Mouse (Mus musculus): Measurements from ENCODE around the gene Reps1. TPM values are rescaled to one million over a fixed set of nuclear protein-coding genes. Genes with fewer than 3 reads are reported as not detected.
"Not testable (repeated sequence)": the region's sequence is repeated elsewhere in the genome, so short reads cannot be mapped to it uniquely, and the experiment has no call there.

Reps1 gene
- polyA plus RNA-seq, 1 experiment, result 42.3 TPM

DNA sequence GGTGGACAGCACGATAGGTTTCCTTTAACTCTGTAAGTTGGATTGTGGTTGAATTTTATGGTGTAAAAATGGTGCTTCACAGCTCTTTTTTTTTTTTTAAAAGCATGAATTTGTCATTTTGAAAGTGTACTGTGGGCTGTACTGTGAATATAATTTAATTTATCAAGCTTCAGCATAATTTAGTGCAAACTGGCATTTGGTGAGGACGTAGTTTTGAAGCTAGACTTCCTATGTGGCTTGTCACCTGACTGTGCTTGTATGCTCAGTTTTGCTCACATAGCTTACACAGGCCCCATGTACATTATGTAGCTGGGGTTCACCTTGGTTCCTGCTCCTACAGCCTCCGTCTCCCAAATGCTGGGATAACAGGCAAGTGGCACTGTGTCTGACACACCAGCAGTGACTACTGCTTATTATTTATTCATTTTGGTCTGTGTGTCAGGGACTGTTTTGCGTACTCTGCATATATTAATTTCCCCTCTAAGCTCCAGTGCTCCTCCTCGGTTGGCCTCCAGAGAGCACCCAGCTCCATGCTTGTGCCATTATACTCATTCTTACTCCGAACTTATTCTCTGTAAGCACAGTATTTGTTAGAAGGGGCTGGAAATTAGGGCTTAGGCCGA is 9.1 kb downstream of the Reps1 start:
- no peak for DNase-seq (ENCODE audit: low spot score)

DNA sequence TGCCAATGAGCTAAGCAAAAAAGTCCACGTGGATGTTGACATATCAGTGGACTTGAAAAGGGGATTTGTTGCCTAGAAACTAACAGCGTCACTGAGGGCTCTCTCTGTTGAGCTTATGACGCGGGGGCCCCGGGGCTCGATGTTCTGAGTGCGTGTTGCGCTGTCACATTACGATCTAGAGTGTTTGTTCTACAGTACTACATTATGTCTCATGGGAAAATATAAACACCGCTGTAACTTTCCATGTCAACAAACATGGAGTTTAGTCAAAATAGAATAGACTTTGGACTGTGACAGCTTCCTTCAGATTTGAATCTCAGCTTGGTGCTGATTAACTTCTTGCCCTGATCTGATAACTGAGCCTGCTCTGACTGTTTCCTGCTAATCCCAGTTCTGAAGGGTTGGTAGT is 10.4 kb downstream of the Reps1 start:
- no peak for DNase-seq (ENCODE audit: low spot score)

DNA sequence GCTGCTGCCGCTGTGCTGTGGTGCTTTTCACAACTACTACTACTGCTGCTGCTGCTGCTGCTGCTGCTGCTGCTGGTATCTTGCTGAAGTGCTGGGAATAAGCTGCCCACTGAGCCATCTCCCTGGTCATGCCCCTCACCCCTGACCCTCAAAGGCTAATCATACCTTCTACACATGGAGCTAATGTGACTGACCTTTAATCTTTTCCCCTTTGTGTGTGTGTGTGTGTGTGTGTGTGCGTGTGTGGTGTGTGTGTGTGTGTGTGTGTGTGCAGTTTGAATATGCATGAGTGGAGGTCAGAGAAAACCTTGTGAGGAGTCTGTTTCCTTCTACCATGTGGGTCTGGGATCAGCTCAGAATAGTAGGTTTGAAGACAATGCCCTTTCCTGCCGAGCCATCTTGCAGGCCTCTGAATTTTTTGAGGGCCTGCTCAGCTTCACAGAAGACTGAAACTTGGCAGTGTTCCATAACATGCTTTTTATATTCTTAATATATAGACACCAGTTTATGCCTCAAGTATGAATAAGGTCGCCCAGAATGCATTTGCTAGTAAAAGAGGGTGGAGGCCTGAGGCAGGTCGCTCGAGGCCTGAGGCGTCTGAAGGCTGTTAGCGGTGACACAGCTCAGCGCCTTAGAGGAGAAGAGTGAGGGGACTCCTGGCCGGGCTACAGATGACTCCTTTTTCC is 12.2 kb downstream of the Reps1 start:
- DNase-seq (ENCODE audit: low spot score), result no peak

DNA sequence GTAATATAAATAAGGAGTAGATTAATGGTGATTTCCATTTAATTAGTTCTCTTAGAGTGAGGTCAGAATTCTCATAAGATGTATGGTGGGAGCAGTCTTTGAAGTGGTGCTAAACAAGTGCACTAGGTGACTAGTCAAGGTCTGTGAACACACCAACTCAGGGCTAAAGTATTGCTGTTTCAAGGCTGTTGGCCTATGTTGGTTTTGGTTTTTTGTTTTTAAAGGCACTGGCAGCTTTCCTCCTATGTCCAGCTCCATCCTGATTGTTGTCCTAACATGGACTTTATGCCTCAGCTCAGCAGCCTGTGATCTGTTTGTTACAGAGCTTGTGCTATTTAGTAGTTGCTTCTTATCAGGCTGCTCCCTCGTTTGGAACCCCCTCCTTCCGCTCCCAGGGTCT is 13.2 kb downstream of the Reps1 start:
- no peak for DNase-seq (ENCODE audit: low spot score)

DNA sequence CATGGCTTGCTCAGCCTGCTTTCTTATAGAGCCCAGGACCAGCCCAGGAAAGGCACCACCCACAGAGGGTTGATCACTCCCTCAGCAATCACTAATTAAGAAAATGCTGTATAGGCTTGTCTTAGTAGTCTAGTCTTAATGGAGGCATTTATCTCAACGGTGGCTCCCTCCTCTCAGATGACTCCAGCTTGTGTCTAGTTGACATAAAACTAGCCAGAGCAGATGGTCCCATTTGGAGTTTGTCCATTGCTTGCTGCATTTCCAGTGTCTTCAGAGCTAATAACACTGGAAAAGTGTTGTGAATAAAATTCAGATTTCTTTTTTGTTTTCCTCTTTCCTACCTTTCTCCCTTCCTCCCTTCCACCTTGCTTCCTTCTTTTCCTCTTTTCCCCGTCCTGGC is 13.9 kb downstream of the Reps1 start:
- no peak for DNase-seq (ENCODE audit: low spot score)

DNA sequence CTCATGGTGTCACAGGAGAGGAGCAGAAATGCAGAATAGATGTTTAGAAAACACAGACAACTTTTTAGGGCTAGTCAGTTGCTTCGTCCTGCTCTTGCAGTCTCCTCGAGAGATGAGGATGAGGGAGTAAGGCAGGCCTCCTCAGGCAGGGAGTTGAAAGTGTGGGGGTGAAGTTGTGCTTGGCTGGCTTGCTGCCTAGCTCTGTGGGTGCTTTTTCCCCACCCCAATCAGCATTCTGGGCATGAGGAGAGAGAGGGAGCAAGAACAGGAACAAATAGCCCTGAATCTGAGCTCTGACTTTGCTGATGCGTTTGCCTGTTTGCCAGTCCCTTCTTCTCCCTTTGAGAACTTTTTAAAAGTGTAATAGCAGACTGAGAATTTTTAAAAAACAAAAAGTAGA is 14.5 kb downstream of the Reps1 start:
- DNase-seq (ENCODE audit: low spot score), result no peak

DNA sequence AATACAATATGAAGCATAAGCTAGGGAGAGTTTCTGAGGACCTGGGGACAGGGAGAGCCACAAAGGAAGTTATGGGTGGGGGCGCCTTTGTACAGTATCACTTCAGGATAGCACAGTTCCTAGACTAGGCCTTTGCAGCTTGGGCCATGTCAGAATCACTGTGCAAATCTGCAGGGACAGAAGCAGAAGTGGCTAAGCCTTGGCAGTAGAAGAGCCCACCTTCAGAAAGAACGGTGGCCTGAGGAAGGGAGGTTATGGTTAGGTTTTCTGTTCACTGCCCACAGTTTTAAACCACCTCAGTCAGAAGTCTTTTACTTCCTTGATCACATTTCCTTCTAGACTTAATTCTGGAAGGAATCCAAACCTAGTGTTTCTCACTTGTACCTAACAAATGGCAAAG is 15.0 kb downstream of the Reps1 start:
- no peak for DNase-seq (ENCODE audit: low spot score)

DNA sequence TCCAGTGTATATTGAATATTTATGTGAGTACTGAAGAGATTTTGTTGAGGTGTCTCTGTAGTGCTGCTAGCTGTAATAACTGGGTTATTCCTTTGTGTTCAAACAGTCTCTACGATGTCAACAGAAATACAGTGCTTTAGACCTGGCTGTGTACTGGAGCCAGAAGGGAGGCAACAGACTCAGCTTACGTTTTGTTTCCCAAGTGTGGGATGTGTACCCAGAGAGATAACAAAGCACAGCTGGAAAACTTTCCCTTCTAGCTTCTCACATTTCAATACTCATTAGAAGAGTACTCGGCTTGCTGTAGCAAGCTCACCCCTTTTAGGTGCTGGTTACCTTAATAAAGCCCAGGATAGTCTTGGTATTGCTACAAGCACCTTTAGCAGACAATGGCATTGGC is 17.2 kb downstream of the Reps1 start:
- no peak for DNase-seq (ENCODE audit: low spot score)

DNA sequence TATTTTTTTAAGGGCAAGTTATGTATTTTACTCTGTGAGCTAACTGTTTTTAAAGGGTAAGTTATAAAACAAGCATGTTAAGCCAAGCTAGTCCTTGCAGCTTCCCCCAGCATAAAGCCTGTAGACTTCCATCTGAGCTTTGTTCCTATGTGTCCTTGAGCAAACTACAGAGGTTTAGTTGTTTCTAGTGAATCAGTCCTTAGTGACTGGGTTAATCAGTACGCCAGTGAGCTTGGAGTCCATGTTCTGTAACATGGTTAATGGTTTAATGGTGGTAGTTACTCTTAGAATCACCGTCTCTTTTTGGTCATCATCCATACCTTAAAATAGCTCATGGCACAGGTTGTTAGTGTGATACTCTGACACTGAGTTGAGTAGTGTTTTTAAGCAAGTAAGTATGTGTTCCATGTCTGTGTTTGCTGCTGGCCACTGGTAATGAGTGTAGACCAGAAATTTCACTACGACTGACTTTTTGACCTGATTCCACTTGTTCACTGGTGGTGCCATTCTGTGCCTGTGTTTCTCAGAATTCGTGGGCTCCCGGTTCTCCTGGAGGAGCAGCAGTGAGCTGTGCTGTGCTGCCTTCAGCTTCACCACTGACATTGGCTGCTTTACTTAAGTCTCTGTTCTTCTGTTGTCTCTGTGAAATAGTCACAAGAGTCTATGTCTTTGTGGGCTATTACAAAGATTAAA is 18.9 kb downstream of the Reps1 start:
- no peak for DNase-seq (ENCODE audit: low spot score)

DNA sequence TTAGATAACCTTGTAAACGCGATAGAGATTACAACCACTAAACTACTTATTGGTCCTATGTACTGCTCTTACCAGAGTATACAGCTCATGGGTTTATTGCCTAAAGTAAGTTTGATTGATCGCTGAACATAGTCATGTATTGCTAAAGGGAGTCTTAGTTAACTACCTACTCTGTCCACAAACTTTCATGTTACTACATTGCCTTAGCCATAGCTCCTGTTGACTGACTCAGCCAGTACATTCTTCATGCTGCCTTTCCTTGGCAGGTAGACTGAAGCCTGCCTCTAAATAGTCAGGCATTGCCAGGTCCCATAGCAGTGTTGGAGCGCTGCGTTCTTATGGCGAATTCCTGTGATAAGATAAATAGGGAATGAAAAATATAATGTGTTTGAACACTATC is 20.2 kb downstream of the Reps1 start:
- DNase-seq (ENCODE audit: low spot score), result no peak

DNA sequence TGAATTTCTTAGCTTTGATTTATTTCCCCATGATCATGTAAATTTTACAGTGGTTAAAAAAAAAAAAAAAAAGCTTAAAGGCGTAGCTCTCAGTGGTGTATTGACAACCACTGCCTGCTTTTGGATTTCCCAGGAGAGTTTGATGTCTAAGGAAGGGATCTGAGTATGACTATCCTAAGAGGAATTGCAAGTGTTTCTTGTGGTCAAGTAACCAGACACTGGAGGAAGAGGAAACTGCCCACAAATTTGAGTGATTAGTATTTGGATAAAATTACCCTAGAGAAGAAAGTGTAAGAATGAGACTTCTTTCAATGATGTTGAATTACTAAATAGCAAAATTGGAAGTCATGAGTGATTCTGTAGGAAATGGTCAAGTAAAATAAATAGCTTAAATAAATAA is 25.9 kb downstream of the Reps1 start:
- DNase-seq (ENCODE audit: low spot score), result no peak

DNA sequence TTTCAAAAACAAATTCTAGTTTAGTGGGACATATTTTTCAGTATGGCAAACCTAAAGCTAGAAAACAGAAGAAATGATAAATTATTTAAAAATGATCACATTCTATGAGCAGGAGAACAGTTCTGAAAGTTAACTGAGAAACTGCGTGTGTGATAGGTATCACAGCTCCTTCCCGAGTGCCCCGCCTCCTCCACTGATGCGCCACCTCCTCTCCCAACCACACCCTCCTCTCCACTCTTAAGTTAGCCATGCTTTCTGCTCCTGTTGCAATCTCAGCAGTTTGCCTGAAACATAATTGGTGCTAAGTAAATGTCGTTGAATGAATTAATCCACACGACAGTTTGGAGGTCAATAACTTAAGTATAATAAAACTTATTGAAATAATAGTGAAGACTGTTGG is 27.1 kb downstream of the Reps1 start:
- DNase-seq (ENCODE audit: low spot score), result no peak

DNA sequence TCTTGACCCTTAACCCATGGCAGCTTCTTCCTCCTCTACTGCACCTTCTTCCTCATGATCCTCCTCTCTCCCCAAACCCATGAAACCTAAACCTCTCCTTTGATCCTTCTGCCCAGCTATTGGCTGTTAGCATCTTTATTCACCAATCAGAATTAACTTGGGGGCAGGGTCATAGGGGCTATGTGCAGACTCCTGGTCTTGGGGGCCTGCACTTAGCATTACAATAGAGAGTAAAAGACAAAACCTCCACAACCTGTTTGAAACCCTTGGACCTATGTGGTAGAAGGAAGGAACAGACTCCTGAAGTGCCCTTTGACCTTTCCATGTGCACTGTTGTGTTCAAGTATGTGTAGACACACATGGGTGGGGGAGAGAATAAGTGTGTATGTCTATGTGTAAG is 35.0 kb downstream of the Reps1 start:
- no peak for DNase-seq (ENCODE audit: low spot score)

DNA sequence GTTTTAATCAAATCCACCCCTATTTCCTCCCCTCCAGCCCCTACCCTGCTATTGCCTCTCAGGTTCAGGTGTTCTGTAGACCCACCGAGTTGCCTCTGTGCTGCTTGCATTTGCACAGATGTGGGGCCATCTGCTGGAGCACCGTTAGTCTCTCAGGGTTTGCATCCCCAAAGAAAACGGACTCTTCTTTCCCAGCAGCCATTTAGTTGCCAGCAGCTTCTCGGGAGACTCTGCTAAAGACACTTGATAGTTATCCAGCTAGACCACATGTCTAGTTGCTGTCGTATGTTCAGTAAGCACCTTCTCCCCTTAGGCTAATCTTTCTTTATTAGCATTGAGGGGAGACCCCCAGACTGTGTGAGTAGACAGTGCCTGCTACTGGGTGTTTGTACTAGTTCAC is 46.5 kb downstream of the Reps1 start:
- DNase-seq (ENCODE audit: low spot score), result no peak

DNA sequence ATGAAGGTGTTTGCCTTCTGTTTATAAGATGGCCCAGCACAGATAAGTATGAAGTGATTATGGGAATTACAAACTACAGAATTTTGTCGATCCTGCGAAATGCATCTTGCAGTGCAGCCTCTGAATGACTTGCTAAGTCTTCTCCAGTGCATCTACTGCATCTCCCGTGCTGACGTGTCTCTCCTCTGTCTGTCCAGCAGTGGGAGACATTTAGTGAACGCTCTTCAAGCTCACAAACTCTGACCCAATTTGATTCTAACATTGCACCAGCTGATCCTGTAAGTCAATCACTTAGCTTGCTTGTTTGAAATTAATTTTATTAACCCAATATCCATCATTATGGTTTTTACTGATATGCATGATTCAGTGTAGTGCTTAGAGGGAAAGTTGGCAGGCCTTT is 51.8 kb downstream of the Reps1 start:
- no peak for DNase-seq (ENCODE audit: low spot score)

DNA sequence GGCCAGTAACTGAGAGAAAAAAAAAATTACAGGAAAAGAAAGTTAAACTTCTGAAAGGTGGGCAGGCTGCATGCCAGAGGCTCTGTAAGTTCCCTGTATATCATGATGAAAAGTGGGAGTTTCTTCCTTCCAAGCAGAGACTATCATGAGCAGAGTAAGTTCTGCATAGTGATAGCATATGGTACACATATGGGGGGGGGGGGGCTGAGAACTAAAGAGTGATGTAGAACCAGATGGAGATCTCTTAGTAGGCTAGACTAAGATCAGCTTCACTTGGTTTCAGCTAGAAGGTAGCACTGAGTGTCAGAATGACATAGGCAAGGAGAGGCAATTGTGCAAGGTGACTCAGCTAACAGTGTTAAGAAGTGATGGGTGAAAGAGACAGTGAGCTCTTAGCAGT is 55.3 kb downstream of the Reps1 start:
- no peak for DNase-seq (ENCODE audit: low spot score)

DNA sequence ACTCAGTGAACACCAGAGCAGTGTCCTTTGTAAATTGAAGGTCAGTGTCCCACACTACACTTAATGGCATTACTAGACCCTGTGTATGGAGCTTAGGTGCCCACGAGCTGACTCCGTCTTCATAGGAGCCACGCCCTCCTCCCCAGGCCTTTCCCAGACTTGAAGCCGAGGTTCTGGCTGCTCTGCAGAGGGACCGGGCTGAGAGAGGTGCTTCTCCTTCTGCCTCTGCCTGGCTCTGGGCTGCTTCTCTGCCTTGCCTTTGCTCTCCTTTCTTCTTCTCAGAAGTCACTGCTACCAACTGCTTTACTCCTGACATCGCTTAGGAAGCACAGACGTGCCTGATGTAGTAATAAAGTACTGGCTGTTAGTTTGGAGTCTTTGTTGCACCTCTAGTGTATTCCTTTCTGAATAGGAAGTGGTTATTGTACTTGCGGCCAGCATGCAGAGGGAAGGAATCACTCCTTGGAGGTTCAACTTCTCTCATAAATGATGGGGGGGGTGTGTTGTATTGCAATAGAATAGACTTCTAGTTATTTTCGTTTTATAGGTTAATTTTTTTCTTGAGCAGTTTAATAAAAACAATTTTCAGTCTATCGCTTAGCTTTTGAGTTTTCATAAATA is 57.9 kb downstream of the Reps1 start:
- DNase-seq (ENCODE audit: low spot score), result no peak

DNA sequence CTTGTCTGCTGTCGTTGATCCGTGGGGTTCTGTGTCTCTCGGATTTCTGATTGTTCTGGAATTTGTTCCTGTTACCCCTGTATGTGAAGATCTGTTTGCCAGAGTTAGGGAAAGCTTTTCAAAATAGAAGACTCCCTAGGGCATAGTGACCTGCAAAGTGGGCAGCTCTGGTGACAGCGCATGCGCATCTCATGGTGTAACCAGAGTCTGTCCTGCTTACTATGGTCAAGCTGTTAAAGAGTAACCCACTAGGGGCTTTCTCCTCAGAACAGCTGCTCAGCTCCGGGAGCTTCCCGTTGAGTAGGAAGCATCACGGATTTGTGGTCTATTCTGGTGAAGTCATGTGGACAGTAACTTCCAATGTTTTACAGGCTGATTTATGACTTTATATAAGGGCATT is 62.7 kb downstream of the Reps1 start:
- DNase-seq (ENCODE audit: low spot score), result no peak

DNA sequence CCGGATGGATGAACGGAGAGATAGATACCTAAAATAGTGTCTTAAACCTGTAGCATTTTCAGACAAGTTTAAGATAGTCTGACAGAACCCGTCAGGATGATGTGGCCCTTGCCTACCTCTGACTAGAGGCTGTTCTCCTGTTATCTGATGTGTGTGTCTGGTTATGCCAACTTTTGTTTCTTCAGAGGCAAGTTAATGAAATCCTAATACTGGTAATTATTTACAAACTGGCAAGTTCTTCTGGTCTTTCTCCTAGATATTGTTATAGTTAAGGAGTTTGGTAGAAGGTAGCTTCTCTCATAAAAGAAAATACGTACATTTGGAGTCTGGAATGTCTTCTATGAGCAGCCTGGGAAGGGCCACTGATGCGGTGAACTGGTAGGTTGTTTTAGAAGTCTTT is 74.6 kb downstream of the Reps1 start:
- no peak for DNase-seq (ENCODE audit: low spot score)

DNA sequence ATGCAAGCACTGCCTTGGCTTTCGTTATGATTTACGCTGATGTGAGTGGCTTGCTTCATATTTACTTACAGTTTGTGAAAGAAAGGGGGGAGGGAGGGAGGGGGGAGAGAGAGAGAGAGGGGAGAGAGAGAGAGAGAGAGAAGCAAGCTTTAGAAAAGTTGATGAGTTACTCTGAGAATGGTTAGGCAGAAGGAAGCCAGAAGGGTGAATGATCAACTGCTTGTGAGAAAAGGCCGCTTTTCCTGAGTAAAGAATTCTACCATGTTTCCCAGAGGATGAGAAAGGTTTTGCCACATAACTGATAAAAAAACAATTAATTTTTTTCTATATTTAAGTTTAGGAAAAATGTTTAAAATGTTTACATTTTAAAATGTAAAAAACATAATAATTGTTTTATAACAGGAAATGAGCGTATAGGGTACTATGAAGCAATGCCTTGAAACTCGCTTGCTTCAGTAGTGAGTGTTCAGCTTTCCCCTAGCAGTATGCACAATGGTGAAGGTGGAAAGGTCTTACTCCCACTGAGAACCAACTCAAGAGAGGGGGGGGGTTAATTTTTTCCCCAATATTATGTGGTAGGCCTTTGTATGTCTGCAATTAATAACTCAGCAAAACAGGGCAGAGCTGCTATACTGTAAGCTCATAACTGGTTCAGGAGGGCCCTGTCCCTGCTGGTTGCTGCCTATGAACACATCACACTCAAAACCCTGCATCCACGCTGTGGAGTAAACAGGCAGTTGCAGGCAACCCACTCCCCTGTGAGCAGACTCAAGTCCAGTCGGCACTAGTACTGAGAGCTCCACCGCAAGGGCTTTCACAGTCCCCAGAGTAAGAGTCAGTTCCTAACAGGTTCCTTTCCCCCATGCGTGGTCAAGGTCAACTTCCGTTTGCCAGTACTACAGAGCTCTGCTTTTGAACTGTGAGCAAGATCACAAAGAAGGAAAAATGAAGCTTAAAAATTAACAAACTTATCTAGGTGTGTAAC is 76.3 kb downstream of the Reps1 start:
- no peak for DNase-seq (ENCODE audit: low spot score)

DNA sequence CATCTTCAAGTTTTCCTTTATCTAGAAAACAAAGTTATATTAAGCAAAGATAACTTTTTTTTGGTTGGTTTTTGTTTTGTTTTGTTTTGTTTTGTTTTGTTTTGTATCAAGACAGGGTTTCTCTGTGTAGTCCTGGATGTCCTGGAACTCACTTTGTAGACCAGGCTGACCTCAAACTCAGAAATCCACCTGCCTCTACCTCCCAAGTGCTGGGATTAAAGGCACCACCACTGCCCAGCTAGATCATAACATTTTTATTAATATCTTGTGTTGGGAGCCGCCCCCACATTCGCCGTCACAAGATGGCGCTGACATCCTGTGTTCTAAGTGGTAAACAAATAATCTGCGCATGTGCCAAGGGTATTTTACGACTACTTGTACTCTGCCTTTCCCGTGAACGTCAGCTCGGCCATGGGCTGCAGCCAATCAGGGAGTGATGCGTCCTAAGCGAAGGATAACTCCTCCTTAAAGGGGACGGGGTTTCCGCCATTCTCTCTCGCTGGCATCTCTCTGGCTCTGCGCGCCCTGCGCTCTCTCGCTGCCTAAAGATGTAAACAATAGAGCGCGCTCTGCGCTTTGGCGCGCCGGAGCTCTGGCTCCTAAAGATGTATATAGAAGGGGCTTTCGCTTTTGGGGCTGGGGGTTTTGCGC is 83.3 kb downstream of the Reps1 start:
- not testable (repeated sequence) for DNase-seq (ENCODE audit: low spot score)

Measured in urinary bladder, adult 2 months (tissue).